22 mouse cellular contexts compared by ENCODE assay signal in the genomic region with DNA sequence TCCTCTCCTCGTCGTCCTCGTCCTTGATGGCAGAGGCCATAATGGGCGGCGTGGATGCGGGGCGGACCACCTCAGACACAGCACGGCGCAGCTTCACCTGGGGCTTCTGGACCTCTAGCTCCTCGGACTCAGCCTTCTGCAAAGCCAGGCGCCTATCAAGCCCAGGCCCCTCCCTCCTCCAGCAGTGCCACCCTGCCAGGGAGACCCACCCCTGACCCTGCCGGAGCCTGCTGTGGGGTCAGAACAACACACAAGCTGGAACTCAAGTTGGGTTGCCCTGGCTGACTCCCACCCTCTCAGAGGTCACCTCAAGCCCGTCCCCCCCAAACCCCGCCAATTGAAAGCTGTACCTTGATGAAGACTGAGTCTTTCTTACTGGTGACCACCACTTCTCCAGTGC. TPM values are rescaled to one million over a fixed set of nuclear protein-coding genes. Genes with fewer than 3 reads are reported as not detected.
DNase-seq lines count a peak whose midpoint lies in the region; ATAC-seq and TF ChIP-seq lines count a peak whose summit lies in the region.
"Had no signal": no experiment of that assay in that cellular context is flagged by ENCODE, and none has a peak within 500 bp of the region (broad histone marks: within the 10 kb centered on the region; RNA-seq: fewer than 3 reads in every experiment).

No protein-coding gene starts in this region.

- no peaks in the 10 kb centered on the region for H3K36me3 ChIP-seq in heart, embryonic 10.5 days
- H3K36me3 ChIP-seq in E14TG2a.4 (ENCODE audit: insufficient read depth, low read length) = peaks cover 48% of the 10 kb centered on the region
- peaks cover 34% of the 10 kb centered on the region for H3K36me3 ChIP-seq in hindbrain, embryonic 16.5 days (ENCODE audit: control insufficient read depth, insufficient read depth, low read length)
- H3K36me3 ChIP-seq in kidney, embryonic 15.5 days = no peaks in the 10 kb centered on the region; the same call in 1 of the 2 replicates
- H3K36me3 ChIP-seq: G1E had no signal

- H3K9me3 ChIP-seq in heart, embryonic 10.5 days = no peaks in the 10 kb centered on the region
- H3K9me3 ChIP-seq in E14TG2a.4 (ENCODE audit: low read length) = no peaks in the 10 kb centered on the region
- H3K9me3 ChIP-seq in hindbrain, embryonic 16.5 days (ENCODE audit: control insufficient read depth, low read length) = no peaks in the 10 kb centered on the region
- no peaks in the 10 kb centered on the region for H3K9me3 ChIP-seq in kidney, embryonic 15.5 days (replicated peaks)
- H3K9me3 ChIP-seq: G1E had no signal

- no peak for DNase-seq in heart, embryonic 10.5 days (ENCODE audit: low spot score)
- no peak for DNase-seq in heart, postnatal 10 days
- peak; percentile 31 to 43 for DNase-seq in adrenal gland, postnatal 36 days
- DNase-seq in spleen, postnatal 10 days (ENCODE audit: low spot score in 2 of 2) = no peak
- DNase-seq: gastrocnemius, postnatal 36 days; heart, postnatal 4 days; layer of hippocampus, postnatal 36 days; liver; liver, postnatal 0 days; lung, postnatal 14 days; right cerebral cortex, postnatal 25 days; thymus, postnatal 14 days had no signal

- intact Hi-C loops in heart, postnatal 10 days (cut with DNase I) = no loop called here

- H3K27me3 ChIP-seq in heart, embryonic 10.5 days (ENCODE audit: insufficient read depth, poor library complexity, severe bottlenecking) = peaks cover 92% of the 10 kb centered on the region
- H3K27me3 ChIP-seq in E14TG2a.4 (ENCODE audit: insufficient read depth, low read length) = peaks cover 23% of the 10 kb centered on the region
- H3K27me3 ChIP-seq in hindbrain, embryonic 16.5 days (replicated peaks; ENCODE audit: control insufficient read depth, insufficient read depth, low read length) = no peaks in the 10 kb centered on the region
- H3K27me3 ChIP-seq in kidney, embryonic 15.5 days = no peaks in the 10 kb centered on the region

- ATAC-seq in hindbrain, embryonic 16.5 days = no peak
- ATAC-seq in kidney, embryonic 15.5 days (replicated peaks; ENCODE audit: low FRiP score) = no peak
- ATAC-seq: intestine, postnatal 0 days; liver, postnatal 0 days had no signal

- WGBS in heart, embryonic 10.5 days = 78% methylated on average over 14 of the region's 14 CpGs
- WGBS in hindbrain, embryonic 16.5 days = 86% methylated on average over 14 of the region's 14 CpGs
- 73% methylated on average over 14 of the region's 14 CpGs for WGBS in kidney, embryonic 15.5 days

- TF ChIP-seq CTCF in E14TG2a.4 (conservative IDR thresholded peaks at IDR 0.05; ENCODE audit: low read length) = no peak

- no peak overlapping the region for H3K4me2 ChIP-seq in hindbrain, embryonic 16.5 days (ENCODE audit: low read length)
- H3K4me2 ChIP-seq in kidney, embryonic 15.5 days = no peak overlapping the region
- H3K4me2 ChIP-seq: heart, embryonic 11.5 days had no signal

- peak overlapping the region; percentile 8; the same call in 1 of the 2 replicates for H3K9ac ChIP-seq in hindbrain, embryonic 16.5 days (ENCODE audit: low read depth, low read length)
- H3K9ac ChIP-seq in kidney, embryonic 15.5 days = no peak overlapping the region
- H3K9ac ChIP-seq: liver, postnatal 0 days had no signal

- peaks cover 34% of the 10 kb centered on the region for H3K4me1 ChIP-seq in heart, embryonic 10.5 days
- peaks cover 57% of the 10 kb centered on the region for H3K4me1 ChIP-seq in E14TG2a.4 (replicated peaks; ENCODE audit: low read depth, low read length)
- H3K4me1 ChIP-seq in hindbrain, embryonic 16.5 days (ENCODE audit: control insufficient read depth, insufficient read depth, low read depth, low read length) = peaks cover 10% of the 10 kb centered on the region
- peaks cover 38% of the 10 kb centered on the region for H3K4me1 ChIP-seq in kidney, embryonic 15.5 days

- no peak overlapping the region for H3K4me3 ChIP-seq in heart, embryonic 10.5 days
- H3K4me3 ChIP-seq in E14TG2a.4 (replicated peaks; ENCODE audit: low read length) = peak overlapping the region; percentile 48
- no peak overlapping the region for H3K4me3 ChIP-seq in hindbrain, embryonic 16.5 days (ENCODE audit: low read length)
- no peak overlapping the region for H3K4me3 ChIP-seq in kidney, embryonic 15.5 days (replicated peaks)

- peak overlapping the region; percentile 60; the same call in 1 of the 2 replicates for H3K27ac ChIP-seq in heart, embryonic 10.5 days
- no peak overlapping the region for H3K27ac ChIP-seq in hindbrain, embryonic 16.5 days (ENCODE audit: low read depth, low read length)
- no peak overlapping the region for H3K27ac ChIP-seq in kidney, embryonic 15.5 days
- H3K27ac ChIP-seq: stomach, postnatal 0 days had no signal

RNA-seq across cellular contexts. Expression of a gene that starts 23.0 kb away (rescaled TPM):
- polyA plus RNA-seq in heart, embryonic 10.5 days (2016; fragmentation: Nextera tagmentation; extraction: Ambion mirVana) = 1.3 TPM in 2 replicates
- not detected for total RNA-seq in heart, postnatal 10 days (2021)
- total RNA-seq in adrenal gland, postnatal 36 days (2021) = under 1 TPM in 1 of 2 experiments, not detected in 1; 0.33 TPM
- 0.85 and 0.87 TPM in 2 replicates for polyA plus RNA-seq in hindbrain, embryonic 16.5 days (2015; fragmentation: Nextera tagmentation; extraction: Ambion mirVana)
- polyA plus RNA-seq in kidney, embryonic 15.5 days (2015; fragmentation: Nextera tagmentation; extraction: Ambion mirVana) = 0.49 and 0.84 TPM in 2 replicates
- total RNA-seq: G1E; gastrocnemius, postnatal 36 days; heart, postnatal 4 days; layer of hippocampus, adult 18-20 months; layer of hippocampus, postnatal 36 days; left cerebral cortex, postnatal 25 days; megakaryocyte-erythroid progenitor cell, adult 5-6 weeks had no signal
- polyA plus RNA-seq: G1E had no signal

RNA-seq across cellular contexts. Expression of a gene that starts 52.9 kb away (rescaled TPM):
- 0.05 and 0.14 TPM in 2 replicates for polyA plus RNA-seq in heart, embryonic 10.5 days (2016; fragmentation: Nextera tagmentation; extraction: Ambion mirVana)
- total RNA-seq in heart, postnatal 10 days (2021) = under 1 TPM; 0.19 to 0.20 TPM
- 10 to 100 TPM in 1 of 2 experiments, 1 to 10 TPM in 1; 6.8 to 14.5 TPM for total RNA-seq in adrenal gland, postnatal 36 days (2021)
- 8.0 and 8.9 TPM in 2 replicates for polyA plus RNA-seq in hindbrain, embryonic 16.5 days (2015; fragmentation: Nextera tagmentation; extraction: Ambion mirVana)
- 0.83 and 0.85 TPM in 2 replicates for polyA plus RNA-seq in kidney, embryonic 15.5 days (2015; fragmentation: Nextera tagmentation; extraction: Ambion mirVana)
- total RNA-seq: megakaryocyte-erythroid progenitor cell, adult 5-6 weeks had no signal

Comparison
In these comparisons a context has a peak if more than half of its experiments do, and no peak if none do; other contexts are left out.
1. DNase-seq: peak in adrenal gland, postnatal 36 days (2 of 2); none in heart, embryonic 10.5 days (single experiment), heart, postnatal 10 days (0 of 2) and spleen, postnatal 10 days (0 of 2).